Mouse (Mus musculus): ENCODE results near the gene Abcg1.

DNA sequence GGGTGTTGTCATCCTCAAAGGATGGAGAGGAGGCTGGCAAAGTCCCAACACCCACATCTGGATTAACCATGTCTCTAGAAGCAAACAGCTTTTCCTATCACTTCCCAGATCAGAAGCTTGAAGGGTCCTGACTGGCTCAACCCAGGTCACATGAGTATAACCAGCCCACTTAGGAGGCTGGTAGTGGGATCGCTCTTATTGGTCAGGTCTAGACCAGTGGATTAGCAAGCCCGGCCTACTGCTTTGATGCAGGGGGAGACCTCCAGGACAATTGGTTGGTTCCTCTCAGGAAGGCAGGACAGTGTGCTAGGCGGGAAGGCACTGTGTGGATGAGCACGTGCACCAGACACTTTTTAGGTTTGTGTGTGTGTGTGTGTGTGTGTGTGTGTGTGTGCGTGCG, 30.5 kb upstream of the Abcg1 start:
- TF ChIP-seq POLR2A (IDR thresholded peaks at IDR 0.05; ENCODE audit: low read depth, low read length) = no peak
- TF ChIP-seq CTCF (IDR thresholded peaks at IDR 0.05; ENCODE audit: borderline replicate concordance, insufficient read depth, low read length) = no peak
